Mouse (Mus musculus): ENCODE measurements around the gene Btbd17.

DNA sequence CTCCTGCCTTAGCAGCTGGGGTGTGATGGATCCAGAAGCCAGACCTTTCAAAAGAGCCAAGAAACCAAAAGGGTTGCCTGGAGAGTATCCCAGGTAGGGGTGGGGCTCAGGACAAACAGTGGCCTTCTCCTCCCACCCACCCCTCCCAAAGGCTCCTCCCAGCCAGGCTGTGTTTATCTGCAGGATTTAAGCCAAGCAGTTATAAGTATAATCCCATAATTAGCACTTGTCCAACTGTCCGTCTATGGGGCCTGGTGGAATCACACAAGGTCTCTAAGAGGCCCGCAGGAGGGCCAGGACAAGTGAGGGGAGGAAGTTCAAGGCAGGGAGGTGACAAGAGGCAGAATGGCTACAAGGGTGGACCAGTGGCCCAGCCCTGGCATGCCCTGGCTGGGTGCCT lies 23.8 kb downstream of the Btbd17 start:
- TF ChIP-seq CTCF (IDR thresholded peaks at IDR 0.05; ENCODE audit: extremely low read depth, insufficient read depth, insufficient read length, insufficient replicate concordance) (no peak), POLR2A (IDR thresholded peaks at IDR 0.05; ENCODE audit: low read depth, low read length) (no peak)
